Mouse (Mus musculus) right cerebral cortex, adult 18-20 months (tissue): Measurements from ENCODE around the gene Selenbp2.
"Not testable (repeated sequence)": the region's sequence is repeated elsewhere in the genome, so short reads cannot be mapped to it uniquely, and the experiment has no call there.

Source experiments
- DNase-seq: peaks from one replicate; pipeline ENCODE4 v3.0.0; 2022; ENCODE audit warnings: mixed read lengths

The Selenbp2 gene

GRCm38 (mm10) chr3:94693329-94693825, at the start of gene Selenbp2:
Gene Selenbp2 (plus strand): TSS chr3:94693556.
- no peak for DNase-seq

- DNase-seq, result peak; percentile 13
These were observed 44.4 kb upstream of the Selenbp2 start for GRCm38 (mm10) chr3:94648755-94649590.

GRCm38 (mm10) chr3:94650409-94650808, 42.9 kb upstream of the Selenbp2 start:
- no peak for DNase-seq

- DNase-seq, result not testable (repeated sequence)
These were observed 39.4 kb upstream of the Selenbp2 start for GRCm38 (mm10) chr3:94653967-94654366.

- not testable (repeated sequence) for DNase-seq
These were observed 35.3 kb upstream of the Selenbp2 start for GRCm38 (mm10) chr3:94657852-94658739.

GRCm38 (mm10) chr3:94658740-94659095, 34.6 kb upstream of the Selenbp2 start, which contains the start of gene Tuft1:
Gene Tuft1 (minus strand): TSS chr3:94658872.
- DNase-seq, result peak; percentile 56

GRCm38 (mm10) chr3:94659142-94659748, 34.1 kb upstream of the Selenbp2 start:
- DNase-seq, result not testable (repeated sequence)

GRCm38 (mm10) chr3:94660841-94661240, 32.5 kb upstream of the Selenbp2 start:
- not testable (repeated sequence) for DNase-seq

- not testable (repeated sequence) for DNase-seq
These were observed 28.1 kb upstream of the Selenbp2 start for GRCm38 (mm10) chr3:94665060-94665802.

- not testable (repeated sequence) for DNase-seq
These were observed 27.5 kb upstream of the Selenbp2 start for GRCm38 (mm10) chr3:94665896-94666295.

- not testable (repeated sequence) for DNase-seq
These were observed 18.3 kb upstream of the Selenbp2 start for GRCm38 (mm10) chr3:94675101-94675500.

- DNase-seq, result no peak
These were observed 14.0 kb upstream of the Selenbp2 start for GRCm38 (mm10) chr3:94679351-94679841.

GRCm38 (mm10) chr3:94680032-94680431, 13.3 kb upstream of the Selenbp2 start:
- not testable (repeated sequence) for DNase-seq

- no peak for DNase-seq
These were observed 12.6 kb upstream of the Selenbp2 start for GRCm38 (mm10) chr3:94680783-94681182.

GRCm38 (mm10) chr3:94683646-94684045, 9.7 kb upstream of the Selenbp2 start:
- no peak for DNase-seq

GRCm38 (mm10) chr3:94685989-94686772, 7.2 kb upstream of the Selenbp2 start:
- DNase-seq, result not testable (repeated sequence)

GRCm38 (mm10) chr3:94688698-94689097, 4.7 kb upstream of the Selenbp2 start:
- not testable (repeated sequence) for DNase-seq

GRCm38 (mm10) chr3:94689195-94689594, 4.2 kb upstream of the Selenbp2 start:
- DNase-seq, result not testable (repeated sequence)

GRCm38 (mm10) chr3:94690162-94690561, 3.2 kb upstream of the Selenbp2 start:
- DNase-seq, result not testable (repeated sequence)

- DNase-seq, result no peak
These were observed 2.6 kb upstream of the Selenbp2 start for GRCm38 (mm10) chr3:94690616-94691247.
